Mouse (Mus musculus) kidney, adult 2 months (tissue): ENCODE measurements at regions not wholly inside any gene's neighbourhood (a gene's known extent, or its start where the extent isn't known, plus 50 kb on each side); places are given as distances from the start of the nearest gene placed in this dataset.

Experiments
- DNase-seq: peaks from one replicate; pipeline ENCODE4 v3.0.0; 2021
- H3K27ac ChIP-seq: fragments of 200-500 bp; 2 replicates; pipeline ENCODE4 v1.5.1; 2012; ENCODE audit warnings: low read depth, low read length, control low read depth, inconsistent platforms; ENCODE audit not compliant: insufficient read depth
- H3K27me3 ChIP-seq: fragments of 200-500 bp; replicated peaks from 2 replicates; pipeline ENCODE4 v1.6.1; 2012; ENCODE audit warnings: mild to moderate bottlenecking, moderate library complexity, low read length, inconsistent platforms; ENCODE audit not compliant: control insufficient read depth, insufficient read depth
- H3K36me3 ChIP-seq: fragments of 200-500 bp; 2 replicates; pipeline ENCODE4 v1.6.1; 2012; ENCODE audit warnings: mild to moderate bottlenecking, moderate library complexity, low read length, inconsistent platforms; ENCODE audit not compliant: control insufficient read depth, insufficient read depth
- H3K4me1 ChIP-seq: fragments of 200-500 bp; 2 replicates; pipeline ENCODE4 v1.6.1; 2011; ENCODE audit warnings: low read length; ENCODE audit not compliant: control insufficient read depth, insufficient read depth
- H3K4me3 ChIP-seq: fragments of 200-500 bp; 2 replicates; pipeline ENCODE4 v1.5.1; 2011; ENCODE audit warnings: mild to moderate bottlenecking, low read depth, low read length, control low read depth; ENCODE audit not compliant: insufficient read depth
- CTCF ChIP-seq: fragments of 200-500 bp; conservative IDR thresholded peaks from 2 replicates; pipeline ENCODE4 v1.5.1; 2011; ENCODE audit warnings: low read depth, mild to moderate bottlenecking, control low read depth, low read length, moderate library complexity, mixed read lengths; ENCODE audit not compliant: insufficient read depth, insufficient read length
- POLR2A ChIP-seq: fragments of 200-500 bp; IDR thresholded peaks from one replicate; pipeline ENCODE4 v1.6.1; 2011; ENCODE audit warnings: low read depth, low read length, control low read depth
- whole genome bisulfite sequencing: fragments of 180-500 bp; shearing (Covaris S2); methylation state at CpG from one replicate; pipeline ENCODE4 v1.1.7; 2018; 5-methylcytosine and 5-hydroxymethylcytosine counted together

- DNase-seq, result no peak
- Histone ChIP-seq H3K36me3 (no peaks in the 10 kb centered on the region), H3K27me3 (no peaks in the 10 kb centered on the region), H3K4me1 (no peaks in the 10 kb centered on the region), H3K4me3 (no peak overlapping the region), H3K27ac (no peak overlapping the region)
- 69% methylated on average over 3 of the region's 3 CpGs for WGBS
- TF ChIP-seq POLR2A (no peak), CTCF (no peak)
Observed at GRCm38 (mm10) chr19:54360660-54361059, 316.7 kb downstream of the Adra2a start.

- Histone ChIP-seq H3K27me3 (no peaks in the 10 kb centered on the region), H3K36me3 (no peaks in the 10 kb centered on the region), H3K27ac (no peak overlapping the region), H3K4me3 (no peak overlapping the region), H3K4me1 (no peaks in the 10 kb centered on the region)
- TF ChIP-seq POLR2A (no peak), CTCF (no peak)
- no peak for DNase-seq
Observed at GRCm38 (mm10) chr19:54385101-54385500, 341.1 kb downstream of the Adra2a start.

- no peak overlapping the region for H3K4me3 ChIP-seq
- WGBS, result 74% methylated on average over 6 of the region's 6 CpGs
- H3K27me3 ChIP-seq, result no peaks in the 10 kb centered on the region
- DNase-seq, result no peak
- no peaks in the 10 kb centered on the region for H3K36me3 ChIP-seq
- no peak overlapping the region for H3K27ac ChIP-seq
- no peaks in the 10 kb centered on the region for H3K4me1 ChIP-seq
- TF ChIP-seq POLR2A, result no peak
- TF ChIP-seq CTCF, result no peak
Observed at GRCm38 (mm10) chr19:54391406-54391805, 347.5 kb downstream of the Adra2a start.

- H3K27ac ChIP-seq, result no peak overlapping the region
- 24% methylated on average over 7 of the region's 7 CpGs for WGBS
- no peaks in the 10 kb centered on the region for H3K27me3 ChIP-seq
- no peaks in the 10 kb centered on the region for H3K36me3 ChIP-seq
- no peaks in the 10 kb centered on the region for H3K4me1 ChIP-seq
- TF ChIP-seq CTCF (no peak), POLR2A (no peak)
- no peak overlapping the region for H3K4me3 ChIP-seq
- DNase-seq, result no peak
Observed at GRCm38 (mm10) chr19:54399651-54400050, 355.7 kb downstream of the Adra2a start.

- no peak for DNase-seq
- H3K27ac ChIP-seq, result no peak overlapping the region
- no peaks in the 10 kb centered on the region for H3K4me1 ChIP-seq
- no peak overlapping the region for H3K4me3 ChIP-seq
- no peaks in the 10 kb centered on the region for H3K27me3 ChIP-seq
- WGBS, result 41% methylated on average over 4 of the region's 4 CpGs
- TF ChIP-seq POLR2A (no peak), CTCF (no peak)
- H3K36me3 ChIP-seq, result no peaks in the 10 kb centered on the region
Observed at GRCm38 (mm10) chr19:54407904-54408303, 364.0 kb downstream of the Adra2a start.

- Histone ChIP-seq H3K4me3 (no peak overlapping the region), H3K4me1 (no peaks in the 10 kb centered on the region), H3K36me3 (no peaks in the 10 kb centered on the region), H3K27ac (no peak overlapping the region), H3K27me3 (no peaks in the 10 kb centered on the region; the same call in 1 of the 2 replicates)
- no peak for DNase-seq
- TF ChIP-seq POLR2A (no peak), CTCF (no peak)
- 46% methylated on average over 2 of the region's 2 CpGs for WGBS
Observed at GRCm38 (mm10) chr19:54429062-54429461, 385.1 kb downstream of the Adra2a start.

GRCm38 (mm10) chr19:54440713-54441112 lies 396.8 kb downstream of the Adra2a start:
- no peak for DNase-seq
- no peaks in the 10 kb centered on the region for H3K36me3 ChIP-seq

More at GRCm38 (mm10) chr19:54440713-54441112, 396.8 kb downstream of the Adra2a start:
- TF ChIP-seq POLR2A (no peak), CTCF (no peak)
- 19% methylated on average over 2 of the region's 2 CpGs for WGBS
- no peaks in the 10 kb centered on the region for H3K4me1 ChIP-seq
- no peak overlapping the region for H3K27ac ChIP-seq
- H3K4me3 ChIP-seq, result no peak overlapping the region
- no peaks in the 10 kb centered on the region for H3K27me3 ChIP-seq
